Mouse (Mus musculus) 3134 (cell line): ENCODE data around the gene Zbtb32.

Source experiments
- DNase-seq: peaks from one replicate; pipeline ENCODE4 v3.0.0-alpha.2; 2011; ENCODE audit warnings: low spot score; ENCODE audit not compliant: insufficient read length; ENCODE audit errors: extremely low read depth

The Zbtb32 gene

DNA sequence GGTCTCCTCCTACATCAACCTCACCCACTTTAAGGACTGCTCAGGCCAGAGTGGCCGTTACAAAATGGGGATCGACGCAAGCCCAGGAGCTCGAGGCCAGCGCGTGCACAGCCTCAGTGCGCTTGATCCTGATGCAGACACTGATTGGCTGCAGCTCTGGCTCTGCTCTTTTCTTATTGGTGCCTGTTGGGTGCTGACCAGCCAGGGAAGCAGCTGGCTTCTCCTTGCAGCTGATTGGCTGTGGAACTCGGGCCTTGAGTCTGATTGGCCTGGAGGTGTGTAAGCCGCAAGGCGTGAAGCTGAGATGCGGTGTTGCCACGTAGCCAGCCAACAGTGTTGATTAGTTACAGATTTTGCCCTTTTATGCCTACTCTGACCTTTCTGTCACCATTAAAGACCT is at the start of gene Zbtb32:
Zbtb32 (minus strand) TSS at position 124 of the 400 bp plus-strand sequence.
- DNase-seq = no peak

DNA sequence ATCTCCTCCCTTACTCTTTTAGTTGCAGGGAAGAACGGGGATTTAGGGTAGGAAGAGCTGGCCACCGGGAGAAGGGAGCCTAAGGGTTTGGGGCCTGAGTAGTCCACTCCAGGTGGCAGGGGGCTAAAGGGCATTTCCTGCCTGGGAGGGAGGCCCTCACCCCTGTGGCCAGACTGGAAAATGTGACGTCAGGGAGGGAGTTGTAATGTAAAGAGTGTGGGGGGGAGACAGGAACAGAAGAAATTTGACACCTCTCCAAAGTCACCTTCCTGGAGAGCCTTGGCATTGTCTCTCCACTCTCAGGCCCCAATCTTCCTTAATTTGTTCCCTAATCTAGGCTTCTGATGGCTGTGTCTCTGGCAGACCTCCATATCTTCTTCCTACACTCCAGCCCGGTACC is 40.4 kb upstream of the Zbtb32 start:
- no peak for DNase-seq

DNA sequence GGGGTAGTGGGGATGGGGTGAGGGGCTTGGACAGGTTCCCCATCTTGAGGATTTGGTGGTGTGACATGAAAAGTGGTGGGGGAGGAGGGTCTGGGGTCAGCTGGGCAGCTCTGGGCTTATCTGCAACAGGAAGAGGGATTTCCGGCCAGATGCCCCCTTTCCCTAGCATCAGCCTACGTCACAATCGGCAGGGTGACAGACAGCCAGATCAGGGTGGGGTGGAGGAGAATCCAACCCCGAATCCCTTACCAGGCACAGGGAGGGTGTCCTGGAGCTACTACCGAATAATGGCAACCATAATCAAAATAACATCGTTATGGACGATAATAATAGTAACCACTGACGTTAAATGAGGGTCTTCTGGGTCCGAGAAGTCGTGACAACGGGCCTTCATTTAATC is 37.7 kb upstream of the Zbtb32 start:
- DNase-seq = no peak

DNA sequence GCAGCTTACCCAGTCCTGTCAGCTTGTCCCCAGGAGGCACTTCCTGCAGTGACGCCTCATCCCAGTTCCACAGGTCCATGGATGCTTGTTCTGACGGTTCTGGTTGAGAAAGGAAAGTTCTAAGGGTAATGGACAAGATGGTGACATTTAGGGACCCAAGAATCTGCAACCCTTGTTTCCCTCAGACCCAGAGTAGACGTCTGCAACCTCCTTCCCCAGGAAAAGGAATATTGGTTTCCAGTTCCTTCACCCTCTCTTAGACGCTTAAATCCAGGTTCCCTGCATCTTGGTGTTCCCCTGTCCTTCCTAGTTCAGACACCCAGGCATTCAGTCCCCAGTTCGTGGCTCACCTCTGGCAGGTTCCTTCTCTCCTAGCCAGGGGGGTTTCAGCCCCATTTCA is 37.0 kb upstream of the Zbtb32 start, which contains the start of gene Etv2:
Etv2 (minus strand) TSS at position 101 of the 400 bp plus-strand sequence.
- no peak for DNase-seq

DNA sequence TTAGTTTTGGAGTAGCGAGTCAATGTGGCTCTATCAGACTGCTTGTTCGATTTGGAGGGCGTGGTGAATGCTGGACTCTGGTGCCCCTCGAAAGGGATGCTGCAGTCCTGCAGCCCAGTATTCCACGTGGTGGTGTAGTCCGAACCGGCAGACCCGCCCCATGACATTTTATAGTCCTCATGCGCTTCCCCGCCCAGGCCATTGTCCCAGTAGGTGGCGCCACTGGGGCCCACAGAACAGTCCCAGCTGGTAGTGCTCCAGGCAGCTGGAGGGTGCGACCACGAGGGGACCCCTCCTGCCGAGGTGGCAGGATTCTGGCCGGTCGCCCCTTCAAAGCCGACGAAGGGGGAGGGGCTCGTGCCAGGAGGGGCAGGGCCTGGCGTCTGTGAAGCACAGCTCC is 35.9 kb upstream of the Zbtb32 start:
- no peak for DNase-seq

DNA sequence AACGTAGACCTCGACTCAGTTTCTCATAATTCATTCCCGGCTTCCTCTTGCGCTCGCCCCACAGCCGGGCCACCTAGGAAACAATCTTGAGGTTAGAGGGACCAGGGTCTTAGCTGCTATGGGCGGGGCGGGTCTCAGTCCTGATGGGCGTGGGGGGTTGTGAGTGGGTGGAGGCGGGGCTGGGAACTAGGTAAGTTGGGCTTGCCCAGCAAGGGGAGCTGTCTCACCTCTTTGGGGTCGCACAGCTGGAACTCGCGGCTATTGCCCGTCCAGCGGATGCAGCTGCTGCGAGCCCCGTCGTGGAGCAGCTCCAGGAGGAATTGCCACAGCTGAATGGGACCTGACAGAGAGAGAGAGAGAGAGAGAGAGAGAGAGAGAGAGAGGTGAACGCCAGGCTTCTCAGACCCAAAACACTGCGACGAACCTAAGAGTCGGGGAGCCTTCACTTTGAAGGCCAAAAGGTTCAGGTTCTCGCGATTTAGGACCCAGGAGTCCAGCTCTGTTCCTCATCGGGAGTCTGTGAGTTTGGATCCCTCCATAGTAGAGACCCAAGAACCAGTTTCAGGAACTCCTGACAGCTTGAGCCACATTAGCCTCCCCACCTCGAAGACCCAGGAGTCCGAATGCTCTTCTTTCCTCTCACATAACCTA is 35.2 kb upstream of the Zbtb32 start:
- DNase-seq = no peak

DNA sequence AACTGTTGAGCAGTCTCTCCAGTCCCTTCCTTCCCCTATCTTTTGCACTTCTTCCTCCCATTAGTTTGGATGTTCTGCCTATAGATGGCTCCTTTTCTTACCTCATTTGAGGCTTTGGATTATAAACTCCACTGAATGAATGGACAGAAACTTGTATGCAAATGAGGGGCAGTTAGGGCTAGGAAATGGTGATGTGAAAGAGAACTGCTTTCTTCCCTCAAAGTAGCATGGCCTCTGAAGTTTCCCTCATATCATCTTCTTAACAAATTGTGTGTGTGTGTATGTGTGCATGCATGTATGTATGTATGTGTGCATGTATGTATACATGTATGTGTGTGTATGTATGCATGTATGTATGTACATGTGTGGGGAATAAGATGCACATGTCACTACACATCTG is 30.3 kb upstream of the Zbtb32 start:
- DNase-seq = no peak

DNA sequence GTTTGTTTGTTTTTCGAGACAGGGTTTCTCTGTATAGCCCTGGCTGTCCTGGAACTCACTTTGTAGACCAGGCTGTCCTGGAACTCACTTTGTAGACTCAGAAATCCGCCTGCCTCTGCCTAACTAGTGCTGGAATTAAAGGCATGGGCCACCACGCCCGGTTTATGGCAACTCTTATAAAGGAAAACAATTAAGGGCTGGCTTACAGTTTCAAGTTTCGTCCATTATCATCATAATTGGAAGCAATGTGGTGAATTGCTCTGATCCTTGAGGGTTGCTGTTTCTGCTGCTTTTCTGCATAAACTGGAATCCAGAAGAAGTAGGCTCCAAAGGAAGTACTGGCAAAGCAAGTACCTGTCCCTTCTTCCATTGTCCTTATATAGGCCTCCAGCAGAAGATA is 27.9 kb upstream of the Zbtb32 start:
- DNase-seq = no peak

DNA sequence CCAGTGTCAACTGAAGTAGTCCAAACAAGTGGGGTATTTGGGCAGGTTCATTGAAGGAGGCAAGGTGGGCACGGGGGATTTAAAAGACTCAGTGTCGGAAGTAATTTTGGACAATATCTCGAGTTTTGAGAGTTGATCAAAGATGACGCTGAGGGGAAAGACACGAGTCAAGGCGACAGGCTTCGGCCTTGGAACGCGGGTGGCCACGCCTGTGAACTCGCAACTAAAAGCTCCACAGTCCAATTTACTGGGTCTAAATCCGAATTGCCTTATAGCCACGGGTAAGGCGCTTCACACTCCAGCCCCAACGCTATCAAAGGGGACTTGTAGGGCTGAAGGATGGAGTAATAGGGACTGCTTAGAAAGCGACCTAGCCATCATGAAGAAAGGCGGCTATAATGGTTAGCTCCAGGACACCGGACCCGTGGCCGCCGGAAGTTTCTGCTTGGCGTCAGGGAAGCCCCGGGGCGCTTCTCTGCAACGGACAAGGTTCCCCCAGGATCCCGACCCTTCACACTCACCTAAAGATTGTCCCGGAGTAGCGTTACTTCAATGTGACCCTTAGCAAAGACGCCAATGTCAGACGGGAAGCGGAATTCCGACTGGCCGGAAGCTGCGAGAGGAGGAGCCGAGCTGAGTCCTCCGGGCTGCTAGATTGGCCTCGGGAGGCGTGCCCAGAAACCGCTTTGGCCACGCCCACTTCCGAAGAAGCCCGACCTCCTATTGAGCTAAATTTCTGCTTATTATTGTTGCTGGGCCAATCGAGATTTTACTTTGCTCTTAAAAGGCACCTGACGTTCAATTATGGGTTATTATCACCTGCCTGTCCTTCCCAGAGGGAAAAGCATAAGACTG is 27.0 kb upstream of the Zbtb32 start, which contains the start of gene Cox6b1:
Cox6b1 (minus strand) TSS at position 622 of the 855 bp plus-strand sequence.
- peak; percentile 91 for DNase-seq

DNA sequence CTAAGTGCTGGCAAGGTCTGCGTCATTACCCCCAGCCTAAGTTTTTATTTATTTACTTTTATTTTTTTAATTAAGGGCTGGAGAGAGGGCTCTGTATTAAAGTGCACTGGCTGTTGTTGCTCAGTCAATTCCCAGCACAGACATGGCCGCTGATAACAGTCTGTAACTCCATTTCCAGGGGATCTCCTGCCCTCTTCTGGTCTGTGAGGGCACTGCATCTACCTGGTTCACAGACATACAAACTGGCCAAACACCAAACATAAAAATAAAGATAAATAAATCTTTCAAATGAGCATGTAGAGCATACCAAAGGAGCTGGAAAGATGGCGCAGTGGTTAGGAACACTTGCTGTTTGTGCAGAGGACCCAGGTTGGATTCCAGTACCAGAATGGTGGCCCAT is 20.5 kb upstream of the Zbtb32 start:
- no peak for DNase-seq

DNA sequence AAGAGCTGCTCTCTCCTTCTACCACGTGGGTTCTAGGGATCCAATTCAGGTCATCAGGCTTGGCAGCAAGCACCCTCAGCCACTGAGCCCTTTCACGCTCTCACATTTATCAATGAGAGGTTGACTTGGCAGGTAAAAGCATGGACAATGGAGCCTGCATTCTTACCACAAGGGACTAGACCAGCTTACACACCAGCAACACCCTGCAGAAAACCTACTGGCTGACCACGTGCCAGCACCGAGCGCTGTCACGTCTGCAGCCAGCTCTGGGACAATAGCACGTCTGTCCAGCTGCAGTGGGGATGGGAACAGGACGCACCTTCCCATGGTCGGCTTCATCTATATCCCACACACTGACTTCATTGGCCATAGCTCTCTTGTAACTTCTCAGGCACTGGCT is 19.9 kb upstream of the Zbtb32 start:
- no peak for DNase-seq

DNA sequence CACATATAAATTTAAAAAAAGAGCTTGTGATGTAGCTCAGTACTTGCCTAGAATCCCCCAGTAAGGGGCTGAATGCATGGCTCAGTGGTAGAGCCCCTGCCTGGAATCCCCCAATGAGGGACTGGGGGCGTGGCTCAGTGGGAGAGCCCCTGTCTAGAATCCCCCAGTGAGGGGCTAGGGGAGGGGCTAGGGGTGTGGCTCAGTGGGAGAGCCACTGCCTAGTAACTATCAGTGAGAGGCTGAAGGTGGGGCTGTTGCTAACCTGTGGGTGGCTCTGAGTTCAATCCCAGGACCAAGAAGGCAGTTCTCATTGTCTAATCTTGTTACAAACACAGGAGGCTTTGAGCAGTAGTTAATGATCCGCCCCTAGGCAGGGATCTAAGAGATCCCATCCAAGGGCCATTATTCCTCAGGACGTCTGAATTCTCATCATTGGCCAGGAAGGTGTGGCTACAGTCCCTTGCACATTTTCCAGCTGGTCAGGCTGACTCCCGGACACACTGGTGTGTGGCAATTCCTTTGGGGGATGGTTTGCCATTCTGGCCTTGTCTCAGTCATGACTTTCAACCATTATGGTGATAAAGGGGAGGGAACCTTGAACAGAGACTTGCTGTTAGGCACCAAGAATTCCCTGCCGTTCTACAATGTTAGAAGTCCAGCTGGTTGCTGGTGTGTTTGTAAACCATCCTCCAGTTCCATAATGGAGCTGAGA is 16.5 kb upstream of the Zbtb32 start:
- no peak for DNase-seq

DNA sequence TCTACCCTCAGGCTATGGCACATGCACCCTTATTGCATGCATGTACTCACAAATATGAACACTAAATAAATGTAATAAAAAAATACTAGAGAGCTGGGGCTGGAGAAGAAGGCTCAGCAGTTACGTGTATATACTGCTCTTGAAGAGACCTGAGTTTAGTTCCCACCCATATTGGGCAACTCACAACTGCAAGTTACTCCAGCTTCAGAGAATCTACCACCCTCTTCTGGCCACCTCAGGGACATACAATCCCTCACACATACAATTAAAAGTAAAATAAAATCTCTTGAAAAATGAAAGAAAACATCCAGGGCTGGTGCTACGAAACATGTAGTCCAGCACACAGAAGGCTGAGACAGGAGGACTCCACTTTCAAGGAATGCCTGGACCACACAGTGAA is 15.7 kb upstream of the Zbtb32 start:
- DNase-seq = no peak

DNA sequence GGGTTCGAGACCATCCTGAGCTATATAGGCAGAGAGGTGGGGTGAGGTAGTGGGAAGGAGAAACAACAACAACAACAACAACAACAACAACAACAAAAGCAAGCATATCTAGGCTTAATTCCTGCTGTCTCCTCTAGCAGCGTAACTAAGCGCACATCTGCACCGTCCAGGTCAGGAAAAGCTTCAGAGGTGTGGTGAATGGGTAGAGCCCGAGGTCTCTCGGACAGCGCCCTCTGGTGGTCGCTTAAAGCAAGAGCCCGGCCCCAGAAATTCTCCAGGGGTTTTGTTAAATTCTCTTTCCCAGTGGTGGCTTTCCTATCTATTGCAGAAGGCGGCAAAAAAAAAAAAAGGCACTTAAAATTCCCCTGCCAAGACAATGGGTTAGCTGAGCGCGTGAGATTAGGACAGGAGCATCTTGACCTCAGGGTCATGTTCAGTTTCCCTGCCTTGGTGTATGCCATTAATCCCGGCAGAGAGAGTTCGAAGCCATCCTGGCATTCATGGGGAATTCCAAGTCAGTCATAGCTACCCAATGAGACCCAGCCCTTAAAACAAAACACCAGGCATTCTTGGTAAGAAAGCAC is 14.9 kb upstream of the Zbtb32 start:
- no peak for DNase-seq

DNA sequence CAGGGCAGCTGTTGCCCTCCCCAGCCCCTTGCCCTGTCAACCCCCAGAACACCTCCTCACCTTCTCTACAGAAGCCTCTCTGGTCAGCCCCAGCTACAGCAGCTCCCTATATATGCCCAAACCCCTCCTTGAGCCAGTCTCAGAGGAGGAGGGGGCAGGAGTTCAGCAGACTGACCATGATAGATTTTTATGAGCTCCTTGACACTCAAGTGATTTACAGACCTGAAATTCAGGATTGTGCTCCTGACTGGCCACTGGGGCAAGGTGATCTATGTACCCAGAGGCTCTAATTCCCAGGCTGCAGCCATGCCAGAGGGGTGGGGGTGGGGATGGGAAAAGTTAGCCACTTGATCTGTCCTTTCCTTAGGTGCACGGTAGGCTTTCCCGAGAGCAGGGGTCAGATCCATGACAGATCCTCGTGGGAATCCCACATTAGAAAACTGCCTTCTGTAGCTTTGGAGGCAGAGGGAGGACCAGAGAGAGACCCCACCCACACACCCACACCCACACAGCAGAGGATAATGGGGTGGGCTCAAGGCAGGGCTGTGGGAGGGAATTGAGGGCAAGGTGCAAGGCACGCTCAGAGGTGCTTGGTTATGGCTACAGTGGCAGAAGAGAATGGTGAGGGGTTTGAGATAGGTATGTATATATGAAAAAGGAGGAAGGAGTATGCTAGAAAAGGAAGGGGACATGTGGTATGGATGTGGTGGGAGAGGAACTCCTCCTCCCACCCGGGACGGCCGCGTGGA is 14.1 kb upstream of the Zbtb32 start, which contains the start of gene Upk1a:
Upk1a (minus strand) TSS at position 194 of the 749 bp plus-strand sequence.
- no peak for DNase-seq

DNA sequence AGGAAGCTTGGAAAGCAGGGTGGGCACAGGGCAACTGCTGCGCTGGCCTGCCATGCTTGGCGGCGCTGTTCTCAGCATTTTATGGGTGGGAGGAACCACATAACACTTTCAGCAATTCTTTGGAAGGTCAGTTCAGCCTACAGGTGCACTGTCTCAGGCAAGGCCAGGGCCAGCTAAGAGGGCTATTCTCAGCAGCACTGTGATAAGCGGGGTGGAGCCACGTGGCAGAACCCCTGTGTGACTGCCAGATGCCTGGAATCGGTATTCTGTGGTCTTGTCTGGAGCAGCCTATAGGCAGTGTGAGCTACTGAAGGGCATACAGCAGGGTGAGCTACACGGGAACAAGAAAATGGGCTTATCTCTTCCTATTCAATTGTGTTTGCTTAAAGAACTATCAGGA is 11.3 kb upstream of the Zbtb32 start:
- no peak for DNase-seq

DNA sequence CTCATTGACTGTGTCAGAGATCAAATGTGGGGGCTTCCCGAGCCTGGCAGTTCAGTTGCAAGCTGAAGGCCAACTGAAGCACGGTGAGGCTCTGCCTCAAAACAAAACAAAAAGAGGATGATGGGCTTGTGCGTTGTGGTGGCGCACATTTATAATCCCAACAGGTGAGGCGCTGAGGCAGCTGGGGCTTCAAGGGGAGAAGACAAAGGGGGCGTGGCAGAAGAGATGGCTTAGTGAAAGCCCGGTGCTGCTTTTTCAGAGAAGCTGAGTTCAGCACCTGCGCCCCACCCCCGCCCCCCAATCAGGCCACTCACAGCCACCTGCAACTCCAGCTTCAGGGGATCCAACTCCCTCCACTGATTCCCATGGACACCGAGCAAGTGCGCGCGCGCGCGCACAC is 9.8 kb upstream of the Zbtb32 start:
- no peak for DNase-seq

DNA sequence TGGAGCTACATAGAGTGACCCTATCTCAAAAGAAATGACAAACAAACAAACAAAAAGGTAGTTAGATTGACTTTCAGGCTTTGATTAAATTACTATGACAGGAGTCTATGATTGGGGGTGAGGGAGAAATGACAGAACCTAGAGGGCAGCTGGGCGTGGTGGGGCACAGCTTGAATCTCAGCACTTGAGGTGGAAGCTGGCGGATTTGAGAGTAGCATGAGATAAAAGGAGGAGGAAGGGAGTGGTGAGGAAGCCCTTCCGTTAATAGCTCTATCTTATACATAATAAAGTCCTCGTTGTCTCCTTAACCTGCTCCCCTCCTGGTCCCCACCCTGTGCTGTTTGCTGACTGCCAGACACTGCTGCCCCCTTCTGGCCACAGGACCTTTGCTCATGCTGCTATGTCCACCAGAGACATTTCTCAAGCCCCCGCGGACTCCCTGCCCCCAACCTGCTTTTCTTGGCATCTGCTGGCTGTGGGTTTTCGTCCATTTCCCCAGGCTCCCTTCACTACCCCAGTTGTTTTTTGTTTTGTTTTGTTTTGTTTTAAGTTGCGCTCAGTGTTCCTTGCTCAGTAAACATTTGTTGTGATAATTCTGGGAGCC is 9.1 kb upstream of the Zbtb32 start:
- DNase-seq = no peak

DNA sequence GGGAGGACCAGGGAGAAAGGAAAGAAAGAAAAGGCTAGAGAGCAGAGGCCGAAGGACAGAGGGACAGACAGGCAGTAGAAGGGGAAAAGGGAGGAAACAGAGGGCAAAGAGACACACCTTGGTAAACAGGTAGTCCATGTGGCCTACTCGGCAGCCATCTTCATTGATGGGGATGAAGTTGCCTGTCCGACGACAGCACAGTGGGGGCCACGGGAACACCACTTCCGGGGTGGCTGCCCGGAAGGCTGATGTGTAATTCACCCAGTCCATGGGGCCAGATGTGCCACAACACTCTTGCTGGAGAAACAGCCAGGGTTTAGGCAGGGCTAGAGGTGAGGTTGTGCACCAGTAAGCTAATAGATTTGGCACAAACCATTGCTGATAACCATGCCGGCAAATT is 6.2 kb upstream of the Zbtb32 start:
- no peak for DNase-seq

DNA sequence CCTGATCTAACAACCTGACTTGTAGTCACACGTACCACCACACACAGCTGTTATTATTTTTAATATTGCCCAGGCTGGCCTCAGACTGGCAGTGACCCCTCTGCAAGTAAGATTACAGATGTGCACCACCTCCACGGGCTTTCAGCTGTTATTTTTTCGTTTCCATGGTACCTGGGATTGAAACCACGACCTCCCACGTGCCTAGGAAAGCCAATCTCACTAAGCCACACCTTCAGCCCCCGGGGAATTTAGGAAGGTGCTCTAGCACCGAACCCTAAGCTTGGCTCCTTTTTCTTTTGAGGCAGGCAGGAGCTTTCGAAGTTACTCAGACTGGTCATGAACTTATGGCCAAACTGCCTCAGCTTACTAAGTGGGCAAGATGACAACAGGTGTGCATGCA is 5.7 kb upstream of the Zbtb32 start:
- DNase-seq = no peak
